8 mouse cellular contexts compared by ENCODE assay signal in genomic region chr13:54504611-54505260, GRCm38 (mm10). TPM values are rescaled to one million over a fixed set of nuclear protein-coding genes. Genes with fewer than 3 reads are reported as not detected.
DNase-seq lines count a peak whose midpoint lies in the region; ATAC-seq and TF ChIP-seq lines count a peak whose summit lies in the region.

No protein-coding gene starts in this region.

- H3K27me3 ChIP-seq in hindbrain, postnatal 0 days (ENCODE audit: insufficient read depth, low read length), result no peaks in the 10 kb centered on the region
- H3K27me3 ChIP-seq in midbrain, embryonic 14.5 days (ENCODE audit: control insufficient read depth, insufficient read depth, low read length), result no peaks in the 10 kb centered on the region

- no peak for TF ChIP-seq CTCF in layer of hippocampus, adult 2 months (conservative IDR thresholded peaks at IDR 0.05)
- TF ChIP-seq CTCF in brain, embryonic 14.5 days (IDR thresholded peaks at IDR 0.05; ENCODE audit: borderline replicate concordance, extremely low read depth, insufficient read depth, insufficient read length), result no peak
- no peak for TF ChIP-seq CTCF in hindbrain, postnatal 0 days (IDR thresholded peaks at IDR 0.05; ENCODE audit: low read depth)

- 35% methylated on average over 7 of the region's 7 CpGs for WGBS in hindbrain, postnatal 0 days
- WGBS in midbrain, embryonic 14.5 days, result 51% methylated on average over 7 of the region's 7 CpGs

- no peaks in the 10 kb centered on the region for H3K4me1 ChIP-seq in hindbrain, postnatal 0 days (ENCODE audit: insufficient read depth, low read length)
- H3K4me1 ChIP-seq in midbrain, embryonic 14.5 days (ENCODE audit: control insufficient read depth, insufficient read depth, low read length), result peaks cover 16% of the 10 kb centered on the region

- H3K4me3 ChIP-seq in layer of hippocampus, adult 2 months, result peak overlapping the region; percentile 89
- peak overlapping the region; percentile 69 for H3K4me3 ChIP-seq in hindbrain, postnatal 0 days (ENCODE audit: low read length)
- H3K4me3 ChIP-seq in midbrain, embryonic 14.5 days (replicated peaks; ENCODE audit: low read depth, low read length), result peak overlapping the region; percentile 77

- H3K4me2 ChIP-seq in hindbrain, postnatal 0 days (ENCODE audit: low read depth, low read length), result peak overlapping the region; percentile 84
- H3K4me2 ChIP-seq in midbrain, embryonic 14.5 days (ENCODE audit: low read length), result peak overlapping the region; percentile 61

- DNase-seq in layer of hippocampus, adult 2 months (ENCODE audit: low spot score in 2 of 2), result no peak
- DNase-seq in layer of hippocampus, postnatal 25 days (ENCODE audit: extremely low spot score in 1 of 2, low spot score in 1 of 2), result no peak
- peak; percentile 24 for DNase-seq in brain, embryonic 14.5 days (ENCODE audit: low read depth)
- no peak for DNase-seq in hindbrain, postnatal 0 days (ENCODE audit: low spot score)
- DNase-seq in midbrain, embryonic 14.5 days, result peak; percentile 20
- no peak for DNase-seq in layer of hippocampus, adult 18-20 months (ENCODE audit: low spot score in 2 of 2)
- no peak for DNase-seq in B cell, adult 2 months
- DNase-seq in right cerebral cortex, postnatal 14 days, result no peak

- H3K36me3 ChIP-seq in hindbrain, postnatal 0 days (ENCODE audit: insufficient read depth, low read length), result no peaks in the 10 kb centered on the region
- no peaks in the 10 kb centered on the region for H3K36me3 ChIP-seq in midbrain, embryonic 14.5 days (ENCODE audit: control insufficient read depth, insufficient read depth, low read length)

- no peak for TF ChIP-seq POLR2A in brain, embryonic 14.5 days (IDR thresholded peaks at IDR 0.05; ENCODE audit: borderline replicate concordance, extremely low read depth, insufficient read depth, insufficient read length, poor library complexity, severe bottlenecking)

- H3K9ac ChIP-seq in hindbrain, postnatal 0 days (replicated peaks; ENCODE audit: low read length), result peak overlapping the region; percentile 86
- peak overlapping the region; percentile 87 for H3K9ac ChIP-seq in midbrain, embryonic 14.5 days (replicated peaks; ENCODE audit: low read length)

- ATAC-seq in hindbrain, postnatal 0 days, result no peak
- no peak for ATAC-seq in midbrain, embryonic 14.5 days (ENCODE audit: low FRiP score, low TSS enrichment)

- peak overlapping the region; percentile 88 for H3K27ac ChIP-seq in layer of hippocampus, adult 2 months
- H3K27ac ChIP-seq in hindbrain, postnatal 0 days, result peak overlapping the region; percentile 88
- peak overlapping the region; percentile 83 for H3K27ac ChIP-seq in midbrain, embryonic 14.5 days (replicated peaks; ENCODE audit: low read depth, low read length)

- H3K9me3 ChIP-seq in hindbrain, postnatal 0 days (ENCODE audit: low read length), result no peaks in the 10 kb centered on the region
- H3K9me3 ChIP-seq in midbrain, embryonic 14.5 days (ENCODE audit: control insufficient read depth, low read length), result no peaks in the 10 kb centered on the region

RNA-seq across cellular contexts. Expression of gene Simc1, which starts 1.2 kb away (rescaled TPM):
- 10 to 100 TPM; 14.8 to 19.1 TPM for total RNA-seq in layer of hippocampus, adult 2 months (2021)
- total RNA-seq in layer of hippocampus, postnatal 25 days (2021), result 10 to 100 TPM; 14.2 to 16.7 TPM
- polyA plus RNA-seq in brain, embryonic 14.5 days (2012; rRNA removed), result 30.3 and 36.3 TPM in 2 replicates
- total RNA-seq in hindbrain, postnatal 0 days (2014; rRNA removed), result 17.1 and 18.3 TPM in 2 replicates
- polyA plus RNA-seq in hindbrain, postnatal 0 days (2015; fragmentation: Nextera tagmentation; extraction: Ambion mirVana), result 9.3 and 9.5 TPM in 2 replicates
- 23.3 and 27.9 TPM in 2 replicates for polyA plus RNA-seq in midbrain, embryonic 14.5 days (2014; fragmentation: Nextera tagmentation; extraction: Ambion mirVana)
- 10 to 100 TPM; 15.2 to 16.0 TPM for total RNA-seq in layer of hippocampus, adult 18-20 months (2021)

RNA-seq across cellular contexts. Expression of gene Thoc3, which starts 36.1 kb away (rescaled TPM):
- 10 to 100 TPM; 34.9 to 39.8 TPM for total RNA-seq in layer of hippocampus, adult 2 months (2021)
- total RNA-seq in layer of hippocampus, postnatal 25 days (2021), result 10 to 100 TPM; 39.4 to 40.0 TPM
- polyA plus RNA-seq in brain, embryonic 14.5 days (2012; rRNA removed), result 42.2 and 47.8 TPM in 2 replicates
- total RNA-seq in hindbrain, postnatal 0 days (2014; rRNA removed), result 67.2 and 120 TPM in 2 replicates
- 107 and 108 TPM in 2 replicates for polyA plus RNA-seq in hindbrain, postnatal 0 days (2015; fragmentation: Nextera tagmentation; extraction: Ambion mirVana)
- 114 and 121 TPM in 2 replicates for polyA plus RNA-seq in midbrain, embryonic 14.5 days (2014; fragmentation: Nextera tagmentation; extraction: Ambion mirVana)
- 10 to 100 TPM; 27.9 to 41.2 TPM for total RNA-seq in layer of hippocampus, adult 18-20 months (2021)

Comparison
In these comparisons a context has a peak if more than half of its experiments do, and no peak if none do; other contexts are left out.
1. DNase-seq: peak in brain, embryonic 14.5 days (single experiment) and midbrain, embryonic 14.5 days (single experiment); none in layer of hippocampus, adult 2 months (0 of 2), layer of hippocampus, postnatal 25 days (0 of 2), hindbrain, postnatal 0 days (single experiment), layer of hippocampus, adult 18-20 months (0 of 2), B cell, adult 2 months (0 of 2) and right cerebral cortex, postnatal 14 days (single experiment).
2. Peak in every context shown above with its lines, with median percentiles within 50 percentile points of each other: H3K27ac ChIP-seq and H3K4me3 ChIP-seq.